Mouse (Mus musculus): Measurements from ENCODE around the gene Caskin1. TPM values are rescaled to one million over a fixed set of nuclear protein-coding genes. Genes with fewer than 3 reads are reported as not detected.

The Caskin1 gene
- total and polyA plus RNA-seq, 3 experiments = 0.11 TPM; not detected in 2

- no peaks in the 10 kb centered on the region for H3K36me3 ChIP-seq (replicated peaks)
- no peaks in the 10 kb centered on the region for H3K9me3 ChIP-seq (replicated peaks)
- peaks cover 33% of the 10 kb centered on the region for H3K27me3 ChIP-seq (ENCODE audit: insufficient read depth, low read length)
- H3K4me3 ChIP-seq (ENCODE audit: low read depth, low read length) = no peak overlapping the region
- TF ChIP-seq TAL1 (conservative IDR thresholded peaks at IDR 0.05; ENCODE audit: low read depth, low read length) = no peak
- no peak for TF ChIP-seq POLR2AphosphoS5 (IDR thresholded peaks at IDR 0.05; ENCODE audit: insufficient replicate concordance, low read depth, low read length)
- TF ChIP-seq CTCF (IDR thresholded peaks at IDR 0.05; ENCODE audit: low read depth, low read length) = no peak
- no peak for TF ChIP-seq GATA1 (IDR thresholded peaks at IDR 0.05; ENCODE audit: borderline replicate concordance, low read length)
- no peak for TF ChIP-seq GATA2 (IDR thresholded peaks at IDR 0.05; ENCODE audit: borderline replicate concordance, low read depth, low read length)
- no peak for DNase-seq (ENCODE audit: low spot score)
- peaks cover 9% of the 10 kb centered on the region for H3K4me1 ChIP-seq (ENCODE audit: insufficient read depth, low read depth, low read length)
- no peak for ATAC-seq (ENCODE audit: extremely low read depth, insufficient number of reproducible peaks, low FRiP score, poor library complexity, severe bottlenecking)
Observed at GRCm38 (mm10) chr17:24540375-24540774, 52.0 kb downstream of the Caskin1 start.

GRCm38 (mm10) chr17:24544613-24545012 is 56.2 kb downstream of the Caskin1 start:
- H3K4me3 ChIP-seq (ENCODE audit: low read depth, low read length) = peak overlapping the region; percentile 42; the same call in 1 of the 2 replicates

GRCm38 (mm10) chr17:24545247-24545646 is 56.8 kb downstream of the Caskin1 start:
- Histone ChIP-seq H3K36me3 (replicated peaks) (no peaks in the 10 kb centered on the region), H3K9me3 (replicated peaks) (no peaks in the 10 kb centered on the region), H3K4me1 (ENCODE audit: insufficient read depth, low read depth, low read length) (peaks cover 24% of the 10 kb centered on the region), H3K27me3 (ENCODE audit: insufficient read depth, low read length) (peaks cover 7% of the 10 kb centered on the region), H3K4me3 (ENCODE audit: low read depth, low read length) (no peak overlapping the region)
- ATAC-seq (ENCODE audit: extremely low read depth, insufficient number of reproducible peaks, low FRiP score, poor library complexity, severe bottlenecking) (no peak), DNase-seq (ENCODE audit: low spot score) (no peak)
- TF ChIP-seq GATA1 (IDR thresholded peaks at IDR 0.05; ENCODE audit: borderline replicate concordance, low read length) = no peak
- TF ChIP-seq POLR2AphosphoS5 (IDR thresholded peaks at IDR 0.05; ENCODE audit: insufficient replicate concordance, low read depth, low read length) = no peak
- TF ChIP-seq CTCF (IDR thresholded peaks at IDR 0.05; ENCODE audit: low read depth, low read length) = no peak
- TF ChIP-seq GATA2 (IDR thresholded peaks at IDR 0.05; ENCODE audit: borderline replicate concordance, low read depth, low read length) = no peak
- no peak for TF ChIP-seq TAL1 (conservative IDR thresholded peaks at IDR 0.05; ENCODE audit: low read depth, low read length)

More at GRCm38 (mm10) chr17:24544613-24545012, 56.2 kb downstream of the Caskin1 start:
- Histone ChIP-seq H3K27me3 (ENCODE audit: insufficient read depth, low read length) (peaks cover 7% of the 10 kb centered on the region), H3K4me1 (ENCODE audit: insufficient read depth, low read depth, low read length) (peaks cover 22% of the 10 kb centered on the region), H3K9me3 (replicated peaks) (no peaks in the 10 kb centered on the region), H3K36me3 (replicated peaks) (no peaks in the 10 kb centered on the region)
- no peak for ATAC-seq (ENCODE audit: extremely low read depth, insufficient number of reproducible peaks, low FRiP score, poor library complexity, severe bottlenecking)
- no peak for DNase-seq (ENCODE audit: low spot score)
- no peak for TF ChIP-seq TAL1 (conservative IDR thresholded peaks at IDR 0.05; ENCODE audit: low read depth, low read length)
- no peak for TF ChIP-seq GATA1 (IDR thresholded peaks at IDR 0.05; ENCODE audit: borderline replicate concordance, low read length)
- TF ChIP-seq GATA2 (IDR thresholded peaks at IDR 0.05; ENCODE audit: borderline replicate concordance, low read depth, low read length) = no peak
- no peak for TF ChIP-seq CTCF (IDR thresholded peaks at IDR 0.05; ENCODE audit: low read depth, low read length)
- no peak for TF ChIP-seq POLR2AphosphoS5 (IDR thresholded peaks at IDR 0.05; ENCODE audit: insufficient replicate concordance, low read depth, low read length)

- H3K36me3 ChIP-seq (replicated peaks) = no peaks in the 10 kb centered on the region
- no peak for DNase-seq (ENCODE audit: low spot score)
- H3K27me3 ChIP-seq (ENCODE audit: insufficient read depth, low read length) = peaks cover 7% of the 10 kb centered on the region
- H3K9me3 ChIP-seq (replicated peaks) = no peaks in the 10 kb centered on the region
- H3K4me1 ChIP-seq (ENCODE audit: insufficient read depth, low read depth, low read length) = peaks cover 33% of the 10 kb centered on the region
- ATAC-seq (ENCODE audit: extremely low read depth, insufficient number of reproducible peaks, low FRiP score, poor library complexity, severe bottlenecking) = no peak
- H3K4me3 ChIP-seq (ENCODE audit: low read depth, low read length) = no peak overlapping the region
- TF ChIP-seq CTCF (IDR thresholded peaks at IDR 0.05; ENCODE audit: low read depth, low read length) (no peak), GATA2 (IDR thresholded peaks at IDR 0.05; ENCODE audit: borderline replicate concordance, low read depth, low read length) (no peak), GATA1 (IDR thresholded peaks at IDR 0.05; ENCODE audit: borderline replicate concordance, low read length) (no peak), TAL1 (conservative IDR thresholded peaks at IDR 0.05; ENCODE audit: low read depth, low read length) (no peak), POLR2AphosphoS5 (IDR thresholded peaks at IDR 0.05; ENCODE audit: insufficient replicate concordance, low read depth, low read length) (no peak)
Observed at GRCm38 (mm10) chr17:24546234-24546633, 57.8 kb downstream of the Caskin1 start.

- Histone ChIP-seq H3K9me3 (replicated peaks) (no peaks in the 10 kb centered on the region), H3K4me3 (ENCODE audit: low read depth, low read length) (peak overlapping the region; percentile 87), H3K36me3 (replicated peaks) (peaks cover 9% of the 10 kb centered on the region), H3K27me3 (ENCODE audit: insufficient read depth, low read length) (peaks cover 7% of the 10 kb centered on the region), H3K4me1 (ENCODE audit: insufficient read depth, low read depth, low read length) (peaks cover 33% of the 10 kb centered on the region)
- TF ChIP-seq TAL1 (conservative IDR thresholded peaks at IDR 0.05; ENCODE audit: low read depth, low read length) (no peak), GATA2 (IDR thresholded peaks at IDR 0.05; ENCODE audit: borderline replicate concordance, low read depth, low read length) (no peak), POLR2AphosphoS5 (IDR thresholded peaks at IDR 0.05; ENCODE audit: insufficient replicate concordance, low read depth, low read length) (no peak), CTCF (IDR thresholded peaks at IDR 0.05; ENCODE audit: low read depth, low read length) (no peak), GATA1 (IDR thresholded peaks at IDR 0.05; ENCODE audit: borderline replicate concordance, low read length) (no peak)
- no peak for ATAC-seq (ENCODE audit: extremely low read depth, insufficient number of reproducible peaks, low FRiP score, poor library complexity, severe bottlenecking)
- DNase-seq (ENCODE audit: low spot score) = no peak
Observed at GRCm38 (mm10) chr17:24548435-24548834, 60.0 kb downstream of the Caskin1 start.

GRCm38 (mm10) chr17:24548921-24549617 is 60.7 kb downstream of the Caskin1 start:
- no peak for DNase-seq (ENCODE audit: low spot score)
- no peak for ATAC-seq (ENCODE audit: extremely low read depth, insufficient number of reproducible peaks, low FRiP score, poor library complexity, severe bottlenecking)

More at GRCm38 (mm10) chr17:24548921-24549617, 60.7 kb downstream of the Caskin1 start:
- Histone ChIP-seq H3K4me3 (ENCODE audit: low read depth, low read length) (peak overlapping the region; percentile 87), H3K27me3 (ENCODE audit: insufficient read depth, low read length) (peaks cover 7% of the 10 kb centered on the region), H3K9me3 (replicated peaks) (no peaks in the 10 kb centered on the region), H3K36me3 (replicated peaks) (peaks cover 9% of the 10 kb centered on the region), H3K4me1 (ENCODE audit: insufficient read depth, low read depth, low read length) (peaks cover 33% of the 10 kb centered on the region)
- TF ChIP-seq GATA1 (IDR thresholded peaks at IDR 0.05; ENCODE audit: borderline replicate concordance, low read length) (no peak), CTCF (IDR thresholded peaks at IDR 0.05; ENCODE audit: low read depth, low read length) (no peak)
